Mouse (Mus musculus) limb, embryonic 14.5 days (tissue): ENCODE data around the gene Emilin3. TPM values are rescaled to one million over a fixed set of nuclear protein-coding genes. Genes with fewer than 3 reads are reported as not detected.

Experiments used
- ATAC-seq: fragments of 200-750 bp; cut with Nextera tagmentation; 2 replicates; pipeline ENCODE4 v1.8.0; 2017; ENCODE audit warnings: low read depth, moderate number of reproducible peaks, moderate TSS enrichment; ENCODE audit not compliant: low FRiP score
- DNase-seq: peaks from one replicate; pipeline ENCODE4 v3.0.0-alpha.2; 2015; ENCODE audit warnings: low spot score
- H3K27ac ChIP-seq: fragments of 300-500 bp; sonication (generic); replicated peaks from 2 replicates; pipeline ENCODE4 v1.5.1; 2014; ENCODE audit warnings: low read depth, mild to moderate bottlenecking, low read length, moderate library complexity, mixed read lengths
- H3K27me3 ChIP-seq: fragments of 300-500 bp; sonication (generic); 2 replicates; pipeline ENCODE4 v1.6.1; 2014; ENCODE audit warnings: low read length, mixed read lengths; ENCODE audit not compliant: control insufficient read depth, insufficient read depth
- H3K36me3 ChIP-seq: fragments of 300-500 bp; sonication (generic); 2 replicates; pipeline ENCODE4 v1.6.1; 2014; ENCODE audit warnings: mild to moderate bottlenecking, low read length, moderate library complexity, mixed read lengths; ENCODE audit not compliant: control insufficient read depth, insufficient read depth
- H3K4me1 ChIP-seq: fragments of 300-500 bp; sonication (generic); 2 replicates; pipeline ENCODE4 v1.6.1; 2014; ENCODE audit warnings: antibody characterized with exemption, low read length, mixed read lengths; ENCODE audit not compliant: control insufficient read depth, insufficient read depth
- H3K4me2 ChIP-seq: fragments of 300-500 bp; sonication (generic); replicated peaks from 2 replicates; pipeline ENCODE4 v1.6.1; 2014; ENCODE audit warnings: low read depth, mild to moderate bottlenecking, low read length, moderate library complexity; ENCODE audit not compliant: severe bottlenecking
- H3K4me3 ChIP-seq: fragments of 300-500 bp; sonication (generic); replicated peaks from 2 replicates; pipeline ENCODE4 v1.5.1; 2014; ENCODE audit warnings: low read length
- H3K9ac ChIP-seq: fragments of 300-500 bp; sonication (generic); 2 replicates; pipeline ENCODE4 v1.6.1; 2014; ENCODE audit warnings: mild to moderate bottlenecking, low read depth, low read length, moderate library complexity; ENCODE audit not compliant: severe bottlenecking
- H3K9me3 ChIP-seq: fragments of 300-500 bp; sonication (generic); 2 replicates; pipeline ENCODE4 v1.6.1; 2016; ENCODE audit warnings: low read length; ENCODE audit not compliant: control insufficient read depth
- POLR2A ChIP-seq: fragments of 200-500 bp; IDR thresholded peaks from 2 replicates; pipeline ENCODE4 v1.8.0; 2012; ENCODE audit warnings: inconsistent platforms, mild to moderate bottlenecking, moderate library complexity, borderline replicate concordance; ENCODE audit not compliant: insufficient read depth, insufficient read length; ENCODE audit errors: extremely low read depth
- WGBS: fragments of 180-500 bp; shearing (Covaris S2); extraction: QIAGEN DNeasy Blood & Tissue Kit; methylation state at CpG from one replicate; pipeline ENCODE4 v1.1.7; 2014; 5-methylcytosine and 5-hydroxymethylcytosine counted together
- polyA plus RNA-seq, 2 experiments: library from polyadenylated mRNA; depleted of rRNA in 1 of 2; stranded (reverse) in 1 of 2; unstranded in 1 of 2; fragments of >200 nt; fragmentation: Nextera tagmentation in 1 of 2; extraction: Ambion mirVana in 1 of 2; gene quantifications; 2 replicates each; pipeline versions ENCODE4 v1.2.1 to v1.2.3; 2012 to 2014

Emilin3 gene
- polyA plus RNA-seq, 2 experiments, result 30.3 to 69.3 TPM

DNA sequence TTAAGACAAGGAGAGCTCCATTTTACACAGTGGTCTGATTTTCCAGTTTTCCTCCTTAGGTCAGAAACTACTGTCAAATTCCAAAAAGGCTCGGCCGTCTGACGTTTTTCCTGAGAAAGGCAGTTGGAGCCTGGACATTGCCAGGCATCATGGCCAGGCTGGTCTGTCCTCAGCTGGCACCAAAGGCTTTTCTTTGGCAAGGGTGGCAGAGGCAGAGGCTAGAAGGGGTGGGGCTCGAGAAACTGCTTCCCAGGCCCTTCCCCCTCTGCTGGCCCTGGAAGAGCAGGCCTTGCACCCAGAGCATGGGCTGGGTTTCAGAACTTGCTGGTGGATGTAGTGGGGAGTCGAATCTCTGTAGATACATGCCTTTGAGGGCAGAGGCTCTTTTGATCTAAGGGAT, 29.7 kb downstream of the Emilin3 start:
- H3K9ac ChIP-seq, result no peak overlapping the region
- H3K4me3 ChIP-seq, result no peak overlapping the region
- no peak for ATAC-seq
- TF ChIP-seq POLR2A, result no peak
- DNase-seq, result no peak
- H3K27me3 ChIP-seq, result no peaks in the 10 kb centered on the region
- no peak overlapping the region for H3K4me2 ChIP-seq
- no peak overlapping the region for H3K27ac ChIP-seq
- H3K36me3 ChIP-seq, result no peaks in the 10 kb centered on the region
- WGBS, result 79% methylated on average over 5 of the region's 5 CpGs
- no peaks in the 10 kb centered on the region for H3K9me3 ChIP-seq
- no peaks in the 10 kb centered on the region for H3K4me1 ChIP-seq

DNA sequence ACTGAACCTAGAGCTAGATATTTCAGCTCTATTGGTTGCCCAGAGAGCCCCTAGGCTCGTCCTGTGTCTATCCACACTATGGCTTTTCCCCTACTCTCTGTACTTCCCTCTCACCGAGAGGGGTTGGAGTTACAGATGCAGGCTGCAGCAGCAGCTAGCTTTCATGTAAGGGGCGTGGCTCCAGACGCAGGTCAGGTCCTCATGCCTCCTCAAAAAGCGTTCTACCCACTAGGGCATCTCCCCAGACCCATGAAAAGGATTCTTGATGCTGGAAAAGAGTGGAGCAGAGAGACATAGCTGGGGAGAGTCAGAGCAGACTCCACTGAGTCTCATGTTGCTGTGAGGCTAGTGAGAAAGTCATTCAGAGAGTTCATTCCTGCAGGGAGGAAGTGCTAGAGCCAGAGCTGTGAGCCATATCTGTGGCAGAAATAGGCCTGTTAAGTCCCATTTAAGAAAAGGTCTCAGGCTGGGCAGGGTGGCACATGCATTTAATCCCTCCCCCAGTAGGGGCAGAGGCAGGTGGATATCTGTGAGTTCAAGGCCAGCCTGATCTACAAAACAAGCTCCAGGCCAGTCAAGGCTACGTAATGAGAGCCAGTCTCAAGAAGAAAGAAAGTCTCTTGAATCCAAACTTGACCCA, 30.5 kb downstream of the Emilin3 start:
- H3K36me3 ChIP-seq, result no peaks in the 10 kb centered on the region
- 52% methylated on average over 6 of the region's 6 CpGs for WGBS
- no peaks in the 10 kb centered on the region for H3K9me3 ChIP-seq

DNA sequence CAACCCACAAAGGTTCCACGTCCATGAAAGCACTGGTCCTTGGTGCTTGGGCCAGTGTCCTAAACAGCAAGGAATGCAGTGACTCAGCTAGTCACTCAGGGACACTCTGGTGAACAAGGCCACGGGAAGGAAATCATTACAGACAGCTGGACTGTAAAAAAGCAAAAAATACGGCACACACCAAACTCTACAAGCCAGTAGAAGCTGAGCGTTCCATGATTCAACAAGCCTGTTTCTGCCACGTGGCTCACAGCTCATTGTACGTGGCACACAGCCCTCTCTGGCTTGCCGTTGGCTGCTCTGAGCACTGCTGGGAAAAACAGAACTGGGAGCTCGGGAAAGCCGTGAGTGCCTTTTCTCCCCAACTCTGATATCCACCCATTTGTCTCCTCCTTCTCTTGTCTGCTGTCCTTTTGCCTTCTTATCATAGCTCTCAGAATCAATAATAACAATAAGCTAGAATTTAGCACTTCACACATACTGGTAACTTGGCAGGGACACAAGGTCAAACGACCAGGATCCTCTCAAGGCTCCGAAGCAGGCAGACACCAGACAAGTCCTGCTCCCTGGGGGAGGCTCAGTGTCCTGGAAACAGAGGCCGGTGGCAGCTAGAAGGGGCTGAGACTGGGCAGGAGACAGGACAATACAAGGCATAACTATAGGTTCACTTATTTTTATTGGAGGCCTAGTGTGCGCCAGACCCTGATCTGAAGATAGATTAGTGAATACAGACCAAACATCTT, 31.5 kb downstream of the Emilin3 start, which contains the start of gene Lpin3:
TSS of gene Lpin3 (plus strand) at position 218 of the 743 bp plus-strand sequence.
- 54% methylated on average over 13 of the region's 13 CpGs for WGBS
- Histone ChIP-seq H3K27ac (no peak within 1 kb of the TSS), H3K27me3 (no peaks in the 10 kb centered on the region), H3K4me3 (no peak within 1 kb of the TSS), H3K9me3 (no peaks in the 10 kb centered on the region), H3K9ac (no peak within 1 kb of the TSS), H3K4me2 (no peak within 1 kb of the TSS), H3K4me1 (no peaks in the 10 kb centered on the region), H3K36me3 (no peaks in the 10 kb centered on the region)
- ATAC-seq (no peak), DNase-seq (no peak)
- TF ChIP-seq POLR2A, result no peak

More for the DNA sequence above, 30.5 kb downstream of the Emilin3 start:
- TF ChIP-seq POLR2A, result no peak
- Histone ChIP-seq H3K27me3 (no peaks in the 10 kb centered on the region), H3K27ac (no peak overlapping the region), H3K4me3 (no peak overlapping the region), H3K4me1 (no peaks in the 10 kb centered on the region), H3K4me2 (no peak overlapping the region), H3K9ac (no peak overlapping the region)
- ATAC-seq (no peak), DNase-seq (no peak)

DNA sequence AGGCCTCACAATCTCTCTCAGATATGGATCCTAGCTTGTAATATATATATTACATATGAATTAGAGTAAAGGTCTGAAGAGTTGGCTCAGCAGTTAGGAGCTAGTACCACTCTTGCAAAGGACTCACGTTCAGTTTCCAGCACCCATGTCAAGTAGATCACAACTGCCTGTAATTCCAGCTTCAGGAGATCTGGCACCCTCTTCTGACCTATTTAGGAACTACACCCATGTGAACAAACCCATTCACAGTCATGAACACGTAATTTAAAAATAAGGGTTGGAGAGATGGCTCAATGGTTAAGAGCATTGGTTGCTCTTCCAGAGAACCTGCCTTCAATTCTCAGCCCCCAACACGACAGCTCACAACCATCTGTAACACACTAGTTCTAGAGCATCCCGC, 36.0 kb downstream of the Emilin3 start:
- H3K9me3 ChIP-seq, result no peaks in the 10 kb centered on the region
- no peaks in the 10 kb centered on the region for H3K27me3 ChIP-seq
- no peak for TF ChIP-seq POLR2A
- WGBS, result 84% methylated on average over 4 of the region's 4 CpGs
- H3K9ac ChIP-seq, result no peak overlapping the region
- no peak overlapping the region for H3K4me3 ChIP-seq
- DNase-seq (no peak), ATAC-seq (no peak)
- no peaks in the 10 kb centered on the region for H3K36me3 ChIP-seq
- H3K4me1 ChIP-seq, result peaks cover 11% of the 10 kb centered on the region
- no peak overlapping the region for H3K4me2 ChIP-seq
- no peak overlapping the region for H3K27ac ChIP-seq

DNA sequence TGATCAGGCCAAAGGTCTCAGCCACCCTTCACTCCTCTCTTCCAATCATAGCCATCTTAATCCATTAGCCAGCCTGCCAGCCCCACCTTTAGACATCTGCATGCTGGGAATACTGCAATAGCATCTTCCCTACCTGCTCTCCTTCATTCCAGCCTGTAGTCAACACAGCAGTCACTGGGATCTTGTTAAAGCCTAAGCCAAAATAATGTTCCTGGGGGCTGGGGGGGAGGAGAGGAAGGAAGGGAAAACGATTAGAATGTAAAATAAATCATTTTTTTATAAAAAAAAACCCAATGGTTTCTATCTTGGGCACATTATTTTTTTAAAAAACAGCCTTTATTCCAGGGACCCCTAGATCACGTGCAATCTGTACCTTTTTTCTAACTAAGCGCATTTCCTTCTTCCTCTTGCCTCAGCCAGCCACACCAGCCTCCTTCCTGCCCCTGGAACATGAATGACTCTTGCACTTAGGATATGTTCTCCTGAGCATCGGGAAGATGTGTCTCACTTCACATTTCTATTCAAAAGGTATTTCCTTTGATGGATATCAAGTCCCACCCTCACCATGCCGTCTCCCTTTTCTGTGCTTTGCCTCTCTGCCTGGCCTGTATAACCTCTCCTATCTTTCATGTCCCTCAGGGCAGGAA, 37.8 kb downstream of the Emilin3 start:
- peaks cover 11% of the 10 kb centered on the region for H3K4me1 ChIP-seq
- no peak overlapping the region for H3K4me3 ChIP-seq
- no peak overlapping the region for H3K27ac ChIP-seq
- no peak for TF ChIP-seq POLR2A
- H3K27me3 ChIP-seq, result no peaks in the 10 kb centered on the region
- no peak overlapping the region for H3K4me2 ChIP-seq
- H3K9me3 ChIP-seq, result no peaks in the 10 kb centered on the region
- WGBS, result 82% methylated on average over 5 of the region's 5 CpGs
- no peak overlapping the region for H3K9ac ChIP-seq
- no peaks in the 10 kb centered on the region for H3K36me3 ChIP-seq
- DNase-seq (no peak), ATAC-seq (no peak)
